Mouse (Mus musculus): ENCODE data around the gene Pcnx2.

DNA sequence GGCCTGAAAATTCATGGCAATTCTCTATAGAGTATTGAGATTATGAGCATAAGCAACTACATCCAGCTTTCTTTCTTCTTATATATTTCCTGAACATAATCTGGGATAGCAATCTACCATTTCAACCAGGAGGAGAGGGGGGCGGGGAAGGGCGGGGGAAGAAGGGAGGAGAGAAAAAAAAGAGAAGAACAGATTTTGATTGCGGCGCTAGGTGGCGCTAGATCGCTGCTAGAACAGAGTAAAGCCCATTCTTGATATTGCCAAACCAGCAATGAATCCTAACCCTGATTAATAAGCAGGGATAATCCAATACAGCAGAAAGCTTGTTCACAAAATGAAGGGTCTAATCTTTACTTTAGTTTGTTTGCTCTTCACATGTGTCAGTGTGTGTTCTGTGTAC lies 782 bp upstream of the Pcnx2 start:
- TF ChIP-seq MAFK (IDR thresholded peaks at IDR 0.05; ENCODE audit: insufficient replicate concordance, low read length) (no peak), MEF2A (IDR thresholded peaks at IDR 0.05; ENCODE audit: borderline replicate concordance, low read depth, low read length) (no peak), MXI1 (IDR thresholded peaks at IDR 0.05; ENCODE audit: low read depth, low read length) (no peak), ELF1 (IDR thresholded peaks at IDR 0.05; ENCODE audit: low read depth, low read length) (no peak), CTCF (conservative IDR thresholded peaks at IDR 0.05 in 1 of 2, IDR thresholded peaks at IDR 0.05 in 1 of 2; ENCODE audit: low read depth in 2 of 2, low read length in 2 of 2) (peak; percentile 64 to 69)
